15 mouse cellular contexts compared by ENCODE assay signal in the genomic region with DNA sequence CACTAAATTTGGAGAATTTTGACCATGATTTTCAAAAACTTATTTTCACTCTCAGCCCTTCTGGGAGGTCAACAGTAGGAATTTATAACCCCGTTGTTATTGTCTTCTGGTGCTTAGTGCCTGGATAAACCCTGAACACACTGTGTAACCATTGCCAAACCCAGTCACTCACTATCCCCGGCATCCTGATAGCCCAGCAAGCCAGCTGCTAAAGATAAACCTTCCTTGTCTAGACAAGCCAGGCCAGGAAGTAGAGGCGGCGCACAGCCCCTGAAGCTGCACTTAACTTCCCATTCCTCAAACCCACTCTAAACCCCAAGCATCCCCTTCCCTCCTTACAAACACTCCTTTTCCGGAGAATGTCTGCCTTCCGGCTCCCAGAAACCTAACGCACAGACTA. TPM values are rescaled to one million over a fixed set of nuclear protein-coding genes. Genes with fewer than 3 reads are reported as not detected.
DNase-seq lines count a peak whose midpoint lies in the region; ATAC-seq and TF ChIP-seq lines count a peak whose summit lies in the region.
"Had no signal": no experiment of that assay in that cellular context is flagged by ENCODE, and none has a peak within 500 bp of the region (broad histone marks: within the 10 kb centered on the region; RNA-seq: fewer than 3 reads in every experiment).

No protein-coding gene starts in this region.

- no peak overlapping the region for H3K4me3 ChIP-seq in embryonic facial prominence, embryonic 11.5 days (ENCODE audit: low read depth, low read length)
- H3K4me3 ChIP-seq in embryonic facial prominence, embryonic 10.5 days, result no peak overlapping the region
- no peak overlapping the region for H3K4me3 ChIP-seq in lung, embryonic 16.5 days (ENCODE audit: low read length)
- no peak overlapping the region for H3K4me3 ChIP-seq in lung, adult 2 months (replicated peaks; ENCODE audit: extremely low read depth, low read depth, low read length)
- H3K4me3 ChIP-seq in hindbrain, embryonic 14.5 days (replicated peaks; ENCODE audit: low read length), result no peak overlapping the region
- H3K4me3 ChIP-seq in kidney, embryonic 14.5 days (ENCODE audit: low read length), result no peak overlapping the region
- H3K4me3 ChIP-seq: hindbrain, embryonic 13.5 days; midbrain, embryonic 15.5 days had no signal

- TF ChIP-seq POLR2A in lung, adult 2 months (IDR thresholded peaks at IDR 0.05; ENCODE audit: borderline replicate concordance, extremely low read depth, low read depth, low read length), result no peak

- no peak overlapping the region for H3K4me2 ChIP-seq in embryonic facial prominence, embryonic 11.5 days (ENCODE audit: low read depth, low read length)
- H3K4me2 ChIP-seq in lung, embryonic 16.5 days (ENCODE audit: low read depth, low read length), result 0 out of 2 replicates have a peak overlapping the region, but pooled peaks have one; percentile 25
- no peak overlapping the region for H3K4me2 ChIP-seq in hindbrain, embryonic 14.5 days (replicated peaks)
- H3K4me2 ChIP-seq in kidney, embryonic 14.5 days (replicated peaks; ENCODE audit: low read depth, low read length), result no peak overlapping the region
- H3K4me2 ChIP-seq: hindbrain, embryonic 13.5 days; midbrain, embryonic 15.5 days had no signal

- H3K9me3 ChIP-seq in embryonic facial prominence, embryonic 11.5 days (replicated peaks; ENCODE audit: control insufficient read depth, low read length), result no peaks in the 10 kb centered on the region
- no peaks in the 10 kb centered on the region for H3K9me3 ChIP-seq in embryonic facial prominence, embryonic 10.5 days
- no peaks in the 10 kb centered on the region for H3K9me3 ChIP-seq in lung, embryonic 16.5 days (ENCODE audit: control insufficient read depth, low read length)
- H3K9me3 ChIP-seq in hindbrain, embryonic 14.5 days (ENCODE audit: control insufficient read depth, low read length), result no peaks in the 10 kb centered on the region
- H3K9me3 ChIP-seq in kidney, embryonic 14.5 days (ENCODE audit: control insufficient read depth, low read length), result no peaks in the 10 kb centered on the region
- H3K9me3 ChIP-seq: G1E; hindbrain, embryonic 13.5 days; midbrain, embryonic 15.5 days had no signal

- ATAC-seq in embryonic facial prominence, embryonic 11.5 days (replicated peaks; ENCODE audit: insufficient number of reproducible peaks, low FRiP score, low TSS enrichment, low read depth), result no peak
- ATAC-seq in lung, embryonic 16.5 days (ENCODE audit: low read depth), result peak; percentile 26; the same call in 1 of the 2 replicates
- ATAC-seq in hindbrain, embryonic 14.5 days (ENCODE audit: low FRiP score), result no peak
- ATAC-seq in kidney, embryonic 14.5 days (ENCODE audit: low FRiP score, low TSS enrichment), result no peak
- ATAC-seq: midbrain, embryonic 15.5 days had no signal

- no peak for TF ChIP-seq CTCF in lung, adult 2 months (IDR thresholded peaks at IDR 0.05; ENCODE audit: insufficient read depth, low read length)

- no peaks in the 10 kb centered on the region for H3K27me3 ChIP-seq in embryonic facial prominence, embryonic 11.5 days (ENCODE audit: control insufficient read depth, insufficient read depth, low read length)
- H3K27me3 ChIP-seq in embryonic facial prominence, embryonic 10.5 days (replicated peaks; ENCODE audit: low read depth, poor library complexity, severe bottlenecking), result no peaks in the 10 kb centered on the region
- H3K27me3 ChIP-seq in lung, embryonic 16.5 days (ENCODE audit: control insufficient read depth, insufficient read depth, low read depth, low read length), result no peaks in the 10 kb centered on the region
- no peaks in the 10 kb centered on the region for H3K27me3 ChIP-seq in hindbrain, embryonic 14.5 days (ENCODE audit: control insufficient read depth, insufficient read depth, low read length)
- no peaks in the 10 kb centered on the region for H3K27me3 ChIP-seq in kidney, embryonic 14.5 days (ENCODE audit: control insufficient read depth, insufficient read depth, low read length)
- H3K27me3 ChIP-seq: hindbrain, embryonic 13.5 days; midbrain, embryonic 15.5 days had no signal

- H3K36me3 ChIP-seq in embryonic facial prominence, embryonic 11.5 days (replicated peaks; ENCODE audit: control insufficient read depth, insufficient read depth, low read depth, low read length), result no peaks in the 10 kb centered on the region
- no peaks in the 10 kb centered on the region for H3K36me3 ChIP-seq in embryonic facial prominence, embryonic 10.5 days (replicated peaks)
- H3K36me3 ChIP-seq in lung, embryonic 16.5 days (ENCODE audit: control insufficient read depth, insufficient read depth, low read length), result no peaks in the 10 kb centered on the region
- no peaks in the 10 kb centered on the region for H3K36me3 ChIP-seq in hindbrain, embryonic 14.5 days (replicated peaks; ENCODE audit: control insufficient read depth, insufficient read depth)
- H3K36me3 ChIP-seq in kidney, embryonic 14.5 days (ENCODE audit: control insufficient read depth, insufficient read depth, low read length), result no peaks in the 10 kb centered on the region
- H3K36me3 ChIP-seq: G1E; hindbrain, embryonic 13.5 days; midbrain, embryonic 15.5 days had no signal

- H3K27ac ChIP-seq in embryonic facial prominence, embryonic 11.5 days (replicated peaks; ENCODE audit: low read depth, low read length), result no peak overlapping the region
- no peak overlapping the region for H3K27ac ChIP-seq in embryonic facial prominence, embryonic 10.5 days (replicated peaks)
- peak overlapping the region; percentile 76 for H3K27ac ChIP-seq in lung, embryonic 16.5 days (ENCODE audit: low read length)
- no peak overlapping the region for H3K27ac ChIP-seq in hindbrain, embryonic 14.5 days
- no peak overlapping the region for H3K27ac ChIP-seq in kidney, embryonic 14.5 days (ENCODE audit: low read depth, low read length)
- H3K27ac ChIP-seq: hindbrain, embryonic 13.5 days; midbrain, embryonic 15.5 days had no signal

- WGBS in embryonic facial prominence, embryonic 11.5 days, result 52% methylated on average over 7 of the region's 7 CpGs
- 61% methylated on average over 7 of the region's 7 CpGs for WGBS in embryonic facial prominence, embryonic 10.5 days
- WGBS in lung, embryonic 16.5 days, result 9% methylated on average over 7 of the region's 7 CpGs
- WGBS in lung, adult 2 months, result 19% methylated on average over 7 of the region's 7 CpGs
- 88% methylated on average over 7 of the region's 7 CpGs for WGBS in hindbrain, embryonic 14.5 days
- WGBS in kidney, embryonic 14.5 days, result 71% methylated on average over 7 of the region's 7 CpGs

- DNase-seq in embryonic facial prominence, embryonic 11.5 days (ENCODE audit: low spot score), result peak; percentile 9
- DNase-seq in embryonic facial prominence, embryonic 10.5 days (ENCODE audit: low spot score), result no peak
- DNase-seq in lung, adult 2 months, result no peak
- peak; percentile 31 for DNase-seq in lung, postnatal 14 days
- DNase-seq in hindbrain, embryonic 14.5 days (ENCODE audit: low spot score), result no peak
- DNase-seq in urinary bladder, adult 2 months (ENCODE audit: low spot score), result no peak
- DNase-seq: cerebellum, adult 2 months; kidney, postnatal 14 days; right cerebral cortex, postnatal 4 days; thymus, adult 2 months had no signal

- H3K4me1 ChIP-seq in embryonic facial prominence, embryonic 11.5 days (ENCODE audit: control insufficient read depth, insufficient read depth, low read length), result no peaks in the 10 kb centered on the region
- peaks cover 32% of the 10 kb centered on the region for H3K4me1 ChIP-seq in embryonic facial prominence, embryonic 10.5 days
- peaks cover 28% of the 10 kb centered on the region for H3K4me1 ChIP-seq in lung, embryonic 16.5 days (replicated peaks; ENCODE audit: control insufficient read depth, insufficient read depth, low read length)
- peaks cover 17% of the 10 kb centered on the region for H3K4me1 ChIP-seq in lung, adult 2 months (ENCODE audit: control insufficient read depth, insufficient read depth, low read length)
- H3K4me1 ChIP-seq in hindbrain, embryonic 14.5 days (replicated peaks; ENCODE audit: control insufficient read depth, insufficient read depth, low read length), result no peaks in the 10 kb centered on the region
- no peaks in the 10 kb centered on the region for H3K4me1 ChIP-seq in kidney, embryonic 14.5 days (ENCODE audit: control insufficient read depth, insufficient read depth, low read length)
- H3K4me1 ChIP-seq: midbrain, embryonic 15.5 days had no signal

- no peak overlapping the region for H3K9ac ChIP-seq in embryonic facial prominence, embryonic 11.5 days (replicated peaks; ENCODE audit: low read length)
- no peak overlapping the region for H3K9ac ChIP-seq in lung, embryonic 16.5 days (ENCODE audit: low read length)
- no peak overlapping the region for H3K9ac ChIP-seq in hindbrain, embryonic 14.5 days
- no peak overlapping the region for H3K9ac ChIP-seq in kidney, embryonic 14.5 days (ENCODE audit: low read depth, low read length)
- H3K9ac ChIP-seq: hindbrain, embryonic 13.5 days; midbrain, embryonic 15.5 days had no signal

RNA-seq across cellular contexts. Expression of a gene that starts 43.3 kb away (rescaled TPM):
- 11.1 and 11.5 TPM in 2 replicates for polyA plus RNA-seq in embryonic facial prominence, embryonic 11.5 days (2014; fragmentation: Nextera tagmentation; extraction: Ambion mirVana)
- 12.4 and 12.8 TPM in 2 replicates for polyA plus RNA-seq in embryonic facial prominence, embryonic 10.5 days (2016; fragmentation: Nextera tagmentation; extraction: Ambion mirVana)
- 12.8 and 13.7 TPM in 2 replicates for polyA plus RNA-seq in lung, embryonic 16.5 days (2015; fragmentation: Nextera tagmentation; extraction: Ambion mirVana)
- polyA plus RNA-seq in lung, adult 2 months (2012; rRNA removed), result 9.3 TPM in 2 replicates
- 18.8 and 21.1 TPM in 2 replicates for polyA plus RNA-seq in hindbrain, embryonic 14.5 days (2014; fragmentation: Nextera tagmentation; extraction: Ambion mirVana)
- 31.7 and 34.0 TPM in 2 replicates for polyA plus RNA-seq in urinary bladder, adult 2 months (2012; rRNA removed)
- polyA plus RNA-seq in kidney, embryonic 14.5 days (2014; fragmentation: Nextera tagmentation; extraction: Ambion mirVana), result 6.3 and 9.5 TPM in 2 replicates

RNA-seq across cellular contexts. Expression of a gene that starts 43.4 kb away (rescaled TPM):
- 49.4 and 50.5 TPM in 2 replicates for polyA plus RNA-seq in embryonic facial prominence, embryonic 11.5 days (2014; fragmentation: Nextera tagmentation; extraction: Ambion mirVana)
- 36.8 and 37.3 TPM in 2 replicates for polyA plus RNA-seq in embryonic facial prominence, embryonic 10.5 days (2016; fragmentation: Nextera tagmentation; extraction: Ambion mirVana)
- polyA plus RNA-seq in lung, embryonic 16.5 days (2015; fragmentation: Nextera tagmentation; extraction: Ambion mirVana), result 67.0 and 74.6 TPM in 2 replicates
- 7.0 and 9.2 TPM in 2 replicates for polyA plus RNA-seq in lung, adult 2 months (2012; rRNA removed)
- 22.0 TPM in 2 replicates for polyA plus RNA-seq in hindbrain, embryonic 14.5 days (2014; fragmentation: Nextera tagmentation; extraction: Ambion mirVana)
- polyA plus RNA-seq in urinary bladder, adult 2 months (2012; rRNA removed), result 28.0 and 31.4 TPM in 2 replicates
- polyA plus RNA-seq in kidney, embryonic 14.5 days (2014; fragmentation: Nextera tagmentation; extraction: Ambion mirVana), result 54.4 and 55.8 TPM in 2 replicates

RNA-seq across cellular contexts. Expression of a gene that starts 58.0 kb away (rescaled TPM):
- polyA plus RNA-seq in embryonic facial prominence, embryonic 11.5 days (2014; fragmentation: Nextera tagmentation; extraction: Ambion mirVana), result 63.3 and 64.2 TPM in 2 replicates
- polyA plus RNA-seq in embryonic facial prominence, embryonic 10.5 days (2016; fragmentation: Nextera tagmentation; extraction: Ambion mirVana), result 49.3 and 55.7 TPM in 2 replicates
- polyA plus RNA-seq in lung, embryonic 16.5 days (2015; fragmentation: Nextera tagmentation; extraction: Ambion mirVana), result 78.7 and 81.8 TPM in 2 replicates
- 17.4 and 21.9 TPM in 2 replicates for polyA plus RNA-seq in lung, adult 2 months (2012; rRNA removed)
- polyA plus RNA-seq in hindbrain, embryonic 14.5 days (2014; fragmentation: Nextera tagmentation; extraction: Ambion mirVana), result 24.9 and 28.0 TPM in 2 replicates
- 36.0 TPM in 2 replicates for polyA plus RNA-seq in urinary bladder, adult 2 months (2012; rRNA removed)
- 31.7 and 43.7 TPM in 2 replicates for polyA plus RNA-seq in kidney, embryonic 14.5 days (2014; fragmentation: Nextera tagmentation; extraction: Ambion mirVana)

Comparison
In these comparisons a context has a peak if more than half of its experiments do, and no peak if none do; other contexts are left out.
1. DNase-seq: peak in embryonic facial prominence, embryonic 11.5 days (single experiment) and lung, postnatal 14 days (single experiment); none in embryonic facial prominence, embryonic 10.5 days (single experiment), lung, adult 2 months (single experiment), hindbrain, embryonic 14.5 days (single experiment) and urinary bladder, adult 2 months (single experiment).